Mouse (Mus musculus) stomach, postnatal 0 days (tissue): ENCODE measurements around the gene Fam221a.

Source experiments
- CTCF ChIP-seq: IDR thresholded peaks from 2 replicates; pipeline ENCODE4 v1.5.1; 2016; ENCODE audit warnings: antibody characterized with exemption, low read depth, mild to moderate bottlenecking, moderate library complexity
- EP300 ChIP-seq: optimal IDR thresholded peaks from 2 replicates; pipeline ENCODE3; 2016; ENCODE audit warnings: antibody characterized with exemption

DNA sequence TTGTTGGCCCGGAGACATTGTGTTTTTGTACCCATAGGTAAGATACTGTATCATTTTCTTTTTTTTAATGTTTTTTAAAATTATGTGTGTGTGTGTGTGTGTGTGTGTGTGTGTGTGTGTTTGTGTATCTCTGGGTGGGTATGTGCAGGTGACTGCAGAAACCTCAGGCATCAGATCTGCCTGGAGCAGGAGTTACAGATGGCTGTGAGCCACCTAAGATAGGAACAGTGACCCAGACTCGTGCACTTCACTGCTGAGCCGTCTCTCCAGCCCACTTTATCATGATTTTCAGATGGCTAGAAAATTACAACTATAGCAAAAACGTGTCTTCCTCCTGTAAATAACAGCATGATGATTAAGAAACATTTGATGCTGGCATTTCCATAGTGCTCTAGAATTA is 5.2 kb downstream of the Fam221a start:
- no peak for TF ChIP-seq CTCF
- no peak for TF ChIP-seq EP300
